Mouse (Mus musculus) spleen, adult 2 months (tissue): ENCODE measurements around the gene Cacna1h.

ENCODE experiments used
- CTCF ChIP-seq: fragments of 200-500 bp; IDR thresholded peaks from 2 replicates; pipeline ENCODE4 v1.5.1; 2011; ENCODE audit warnings: mild to moderate bottlenecking, inconsistent platforms; ENCODE audit not compliant: insufficient read depth, insufficient read length, insufficient replicate concordance; ENCODE audit errors: extremely low read depth
- POLR2A ChIP-seq: fragments of 200-500 bp; IDR thresholded peaks from 2 replicates; pipeline ENCODE4 v1.6.1; 2011; ENCODE audit warnings: low read depth, low read length, inconsistent platforms

GRCm38 (mm10) chr17:25424526-25425080 lies 9.0 kb downstream of the Cacna1h start:
- TF ChIP-seq CTCF (no peak), POLR2A (no peak)
